Mouse (Mus musculus): ENCODE measurements at regions not wholly inside any gene's neighbourhood (a gene's known extent, or its start where the extent isn't known, plus 50 kb on each side); places are given as distances from the start of the nearest gene placed in this dataset.

DNA sequence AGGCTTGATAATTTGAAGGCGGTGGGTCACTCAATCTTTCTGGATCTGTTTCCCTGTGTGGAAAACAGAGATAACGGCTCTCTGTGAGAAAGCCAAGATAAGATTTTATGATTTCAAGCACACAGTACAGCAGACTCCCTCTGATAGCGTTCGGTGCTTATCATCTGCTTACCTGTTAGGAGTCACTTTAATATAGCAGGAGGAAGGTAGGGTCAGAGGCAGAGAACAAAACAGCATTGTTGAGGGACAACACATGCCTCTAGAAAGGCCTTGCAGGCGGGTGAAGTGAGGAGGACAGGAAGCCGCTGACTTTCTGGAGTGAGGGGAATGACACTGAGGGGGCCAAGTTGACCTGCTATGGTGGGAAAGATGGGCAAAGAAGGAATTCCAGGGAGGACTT lies 118.9 kb upstream of the Rgmb start:
- no peak for TF ChIP-seq CTCF (IDR thresholded peaks at IDR 0.05; ENCODE audit: low read depth)
- TF ChIP-seq EP300 (IDR thresholded peaks at IDR 0.05; ENCODE audit: low read depth): no peak
